Mouse (Mus musculus): ENCODE results near the gene Prep. TPM values are rescaled to one million over a fixed set of nuclear protein-coding genes. Genes with fewer than 3 reads are reported as not detected.

Prep gene
- 10.5 and 16.5 TPM in 2 replicates for polyA plus RNA-seq (2015; fragmentation: Nextera tagmentation; extraction: Ambion mirVana)

GRCm38 (mm10) chr10:45066931-45067308, at the start of gene Prep:
Prep (plus strand) TSS chr10:45067203.

GRCm38 (mm10) chr10:45177798-45178197, 110.8 kb downstream of the Prep start, which contains the start of gene Popdc3:
Popdc3 (plus strand) TSS chr10:45178098.

Small RNA genes lying within 50 kb of the gene (microRNA-seq; reads per million reads assigned to microRNA genes)
- gene Gm23766 (ENCODE audit: borderline replicate concordance, insufficient number of aligned reads): not detected

Other genes with a start within 250 kb of the Prep start
- 0.95 and 1.2 TPM in 2 replicates for gene Popdc3, start 110.9 kb downstream of the Prep start, polyA plus RNA-seq (2015; fragmentation: Nextera tagmentation; extraction: Ambion mirVana)

All from adrenal gland, postnatal 0 days (tissue).